Mouse (Mus musculus): Measurements from ENCODE around the gene Actl6b. TPM values are rescaled to one million over a fixed set of nuclear protein-coding genes. Genes with fewer than 3 reads are reported as not detected.

The Actl6b gene
- polyA plus RNA-seq, 1 experiment from 2014 or later: 4.5 TPM

DNA sequence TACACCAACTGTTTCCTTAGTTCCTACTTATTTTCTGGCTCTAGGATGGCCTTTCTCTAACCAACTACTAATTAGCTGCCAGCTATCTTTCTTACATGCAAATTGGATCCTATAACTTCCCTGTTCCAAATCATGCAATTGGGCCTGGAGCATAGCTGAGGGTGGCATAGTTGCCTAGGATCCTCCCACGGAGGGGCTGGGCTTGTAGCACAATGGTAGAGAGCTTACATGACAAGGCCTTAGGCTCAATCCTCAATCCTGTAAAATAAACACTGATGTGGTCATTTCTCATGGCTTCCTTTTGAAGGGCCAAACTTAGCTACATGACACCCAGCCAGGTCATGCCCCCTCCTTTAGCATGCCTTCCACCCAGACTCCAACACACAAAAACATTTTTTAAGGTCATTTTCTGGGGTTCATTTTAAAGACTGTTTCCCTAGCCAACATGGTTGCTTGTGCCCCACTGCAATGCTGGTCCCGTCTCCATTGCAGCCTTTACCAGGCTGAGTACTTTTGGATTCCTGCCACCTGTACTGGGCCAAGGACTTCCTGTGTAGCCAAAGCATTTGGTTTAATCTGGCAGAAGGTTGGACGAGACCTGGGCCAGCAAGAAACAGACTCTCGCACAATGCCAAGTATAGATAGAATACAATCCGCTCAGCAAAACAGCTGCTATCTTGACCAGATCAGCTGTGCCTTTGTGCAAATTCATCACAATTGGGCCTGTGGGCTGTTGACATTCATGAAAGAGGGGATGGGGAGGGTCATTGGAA is 11.4 kb upstream of the Actl6b start:
- H3K4me1 ChIP-seq: no peaks in the 10 kb centered on the region
- no peak overlapping the region for H3K9ac ChIP-seq
- WGBS: 71% methylated on average over 5 of the region's 5 CpGs
- H3K4me3 ChIP-seq (replicated peaks): no peak overlapping the region
- no peaks in the 10 kb centered on the region for H3K36me3 ChIP-seq
- no peak overlapping the region for H3K4me2 ChIP-seq
- ATAC-seq (ENCODE audit: insufficient read depth, low FRiP score, low read depth): no peak
- no peak overlapping the region for H3K27ac ChIP-seq
- no peaks in the 10 kb centered on the region for H3K9me3 ChIP-seq
- no peaks in the 10 kb centered on the region for H3K27me3 ChIP-seq (replicated peaks)

DNA sequence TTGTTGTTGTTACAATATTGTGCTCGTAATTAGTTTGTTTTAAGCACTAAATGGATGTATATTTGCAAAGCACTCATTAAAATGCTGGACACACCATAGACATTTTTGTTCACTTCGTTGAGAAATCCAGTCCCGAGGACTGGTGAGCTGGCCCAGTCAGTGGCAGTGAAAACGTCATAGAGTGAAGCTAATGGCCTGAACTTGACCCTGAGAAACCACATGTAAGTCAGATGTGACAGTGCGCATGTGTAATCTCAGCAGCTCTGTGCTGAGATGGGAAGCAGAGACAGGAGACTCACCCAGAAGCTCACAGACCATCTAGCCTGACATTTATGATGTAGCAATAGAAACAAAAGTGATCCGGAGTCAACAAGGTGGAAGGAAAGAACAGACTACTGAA is 8.4 kb upstream of the Actl6b start:
- no peak overlapping the region for H3K4me3 ChIP-seq (replicated peaks)
- no peak for ATAC-seq (ENCODE audit: insufficient read depth, low FRiP score, low read depth)
- H3K27me3 ChIP-seq (replicated peaks): no peaks in the 10 kb centered on the region
- H3K4me2 ChIP-seq: no peak overlapping the region
- H3K4me1 ChIP-seq: no peaks in the 10 kb centered on the region
- WGBS: 59% methylated on average over 6 of the region's 6 CpGs
- H3K9me3 ChIP-seq: no peaks in the 10 kb centered on the region
- no peak overlapping the region for H3K27ac ChIP-seq
- H3K9ac ChIP-seq: no peak overlapping the region
- no peaks in the 10 kb centered on the region for H3K36me3 ChIP-seq

DNA sequence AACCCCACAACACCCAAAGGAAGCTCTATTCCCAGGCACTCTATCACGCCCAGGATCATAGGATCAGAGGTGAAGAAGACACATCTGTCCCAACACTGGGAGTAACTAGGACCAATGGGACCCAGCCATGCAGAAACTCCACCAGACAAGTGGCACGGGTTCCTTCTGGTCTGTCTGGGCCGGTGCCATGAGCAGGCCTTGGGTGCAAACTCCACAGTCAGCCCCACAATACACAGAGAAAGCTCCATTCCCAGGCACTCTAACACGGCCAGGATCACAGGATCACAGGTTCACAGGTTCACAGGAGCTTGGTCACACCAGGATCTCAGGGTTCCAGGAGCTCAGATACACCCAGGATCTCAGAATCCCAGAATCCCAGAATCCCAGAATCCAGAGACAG is 7.7 kb upstream of the Actl6b start:
- ATAC-seq (ENCODE audit: insufficient read depth, low FRiP score, low read depth): no peak
- Histone ChIP-seq H3K27ac (no peak overlapping the region), H3K27me3 (replicated peaks) (no peaks in the 10 kb centered on the region), H3K9ac (no peak overlapping the region), H3K4me1 (no peaks in the 10 kb centered on the region), H3K4me3 (replicated peaks) (no peak overlapping the region), H3K9me3 (no peaks in the 10 kb centered on the region), H3K36me3 (no peaks in the 10 kb centered on the region), H3K4me2 (no peak overlapping the region)
- WGBS: 71% methylated on average over 4 of the region's 4 CpGs

DNA sequence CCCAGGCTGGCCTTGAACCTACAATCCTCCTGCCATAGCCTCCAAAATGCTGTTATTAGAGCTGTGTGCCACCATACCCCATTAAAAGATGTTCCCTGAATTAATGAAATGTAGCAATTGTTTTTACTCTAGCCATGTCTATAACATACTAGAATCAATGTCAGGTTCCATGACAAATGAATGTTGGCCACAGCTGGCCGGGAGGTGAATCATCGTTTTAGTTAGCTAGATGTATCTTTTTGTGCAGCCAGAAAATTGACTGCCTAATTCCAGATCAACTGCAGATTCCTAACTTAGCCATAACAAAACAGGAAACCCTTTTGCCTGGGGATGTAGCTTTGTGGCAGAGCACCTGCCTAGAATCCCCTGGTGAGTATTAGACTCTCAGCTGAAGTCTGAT is 3.5 kb upstream of the Actl6b start:
- WGBS: 72% methylated on average over 2 of the region's 2 CpGs
- ATAC-seq (ENCODE audit: insufficient read depth, low FRiP score, low read depth): no peak
- no peak overlapping the region for H3K4me2 ChIP-seq
- H3K36me3 ChIP-seq: no peaks in the 10 kb centered on the region
- H3K4me3 ChIP-seq (replicated peaks): no peak overlapping the region
- H3K4me1 ChIP-seq: no peaks in the 10 kb centered on the region
- H3K27ac ChIP-seq: no peak overlapping the region
- peaks cover 13% of the 10 kb centered on the region; the same call in 1 of the 2 replicates for H3K27me3 ChIP-seq (replicated peaks)
- no peak overlapping the region for H3K9ac ChIP-seq
- H3K9me3 ChIP-seq: no peaks in the 10 kb centered on the region

DNA sequence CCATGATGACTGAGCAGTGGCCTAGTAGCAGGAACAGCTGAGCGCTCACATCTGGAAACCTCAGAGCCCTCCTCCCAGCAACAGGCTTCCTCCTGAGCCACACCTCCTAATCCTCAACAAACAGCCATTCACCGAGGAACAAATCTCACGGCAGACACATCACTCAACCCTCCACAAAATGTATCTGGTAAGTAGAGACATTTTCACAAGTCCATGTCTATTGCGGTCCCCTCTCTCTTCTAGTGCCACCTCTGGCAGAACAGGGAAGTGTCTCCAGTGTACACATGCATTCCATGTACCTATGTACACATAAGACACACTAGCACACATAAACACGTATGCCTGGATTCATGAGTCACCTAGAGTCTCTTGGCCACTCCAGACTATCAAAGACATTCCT is 2.2 kb upstream of the Actl6b start:
- no peaks in the 10 kb centered on the region for H3K9me3 ChIP-seq
- WGBS: 66% methylated on average over 5 of the region's 5 CpGs
- no peak overlapping the region for H3K9ac ChIP-seq
- H3K4me2 ChIP-seq: no peak overlapping the region
- H3K27ac ChIP-seq: no peak overlapping the region
- no peak overlapping the region for H3K4me3 ChIP-seq (replicated peaks)
- H3K36me3 ChIP-seq: no peaks in the 10 kb centered on the region
- no peaks in the 10 kb centered on the region for H3K4me1 ChIP-seq
- H3K27me3 ChIP-seq (replicated peaks): peaks cover 14% of the 10 kb centered on the region; the same call in 1 of the 2 replicates
- ATAC-seq (ENCODE audit: insufficient read depth, low FRiP score, low read depth): no peak

DNA sequence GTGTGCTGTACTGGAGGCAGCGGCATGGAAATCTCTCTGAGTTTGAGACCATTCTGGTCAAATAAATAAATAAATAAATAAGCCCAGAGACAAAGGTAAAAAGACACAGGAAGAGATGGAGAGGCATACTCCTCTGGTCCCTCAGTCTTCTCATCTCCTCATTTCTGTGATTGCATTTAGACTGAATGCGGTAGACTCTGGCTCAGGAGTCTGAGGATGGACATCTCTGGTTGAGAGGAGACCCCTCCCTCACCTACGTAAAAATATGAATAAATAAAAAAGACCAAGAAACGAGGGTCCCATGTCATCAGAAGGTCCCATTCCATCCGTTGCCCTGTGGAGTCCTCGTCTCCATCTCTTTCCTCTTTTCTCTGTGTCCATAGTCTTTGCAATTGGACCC is 317 bp upstream of the Actl6b start:
- Histone ChIP-seq H3K9ac (no peak overlapping the region), H3K9me3 (no peaks in the 10 kb centered on the region), H3K27me3 (replicated peaks) (peaks cover 14% of the 10 kb centered on the region; the same call in 1 of the 2 replicates), H3K36me3 (no peaks in the 10 kb centered on the region), H3K4me1 (no peaks in the 10 kb centered on the region), H3K27ac (no peak overlapping the region), H3K4me2 (peak overlapping the region; percentile 47), H3K4me3 (replicated peaks) (peak overlapping the region; percentile 8; the same call in 1 of the 2 replicates)
- ATAC-seq (ENCODE audit: insufficient read depth, low FRiP score, low read depth): no peak
- 22% methylated on average over 6 of the region's 6 CpGs for WGBS

DNA sequence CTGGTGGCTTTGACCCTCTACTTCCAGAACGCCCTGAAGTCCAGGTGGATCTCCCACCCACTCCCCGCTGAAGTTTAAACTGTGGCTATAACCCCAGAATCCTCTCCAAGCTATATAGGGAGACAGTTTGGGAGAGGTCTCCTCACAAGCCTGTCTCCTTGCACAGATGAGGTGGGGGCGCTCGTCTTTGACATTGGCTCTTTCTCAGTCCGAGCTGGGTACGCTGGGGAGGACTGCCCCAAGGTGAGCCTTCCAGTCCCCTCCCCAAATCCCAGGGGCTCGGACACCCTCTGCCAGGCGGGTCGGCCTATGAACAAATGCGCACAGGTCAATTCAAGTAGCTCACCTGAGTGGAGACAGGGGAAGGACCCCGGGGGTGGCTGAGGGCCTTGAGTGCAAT is 581 bp downstream of the Actl6b start:
- Histone ChIP-seq H3K27me3 (replicated peaks) (peaks cover 14% of the 10 kb centered on the region; the same call in 1 of the 2 replicates), H3K4me2 (peak overlapping the region; percentile 47; the same call in 1 of the 2 replicates), H3K9me3 (no peaks in the 10 kb centered on the region), H3K9ac (no peak overlapping the region), H3K4me1 (no peaks in the 10 kb centered on the region), H3K36me3 (no peaks in the 10 kb centered on the region), H3K4me3 (replicated peaks) (no peak overlapping the region), H3K27ac (no peak overlapping the region)
- 45% methylated on average over 11 of the region's 11 CpGs for WGBS
- no peak for ATAC-seq (ENCODE audit: insufficient read depth, low FRiP score, low read depth)

DNA sequence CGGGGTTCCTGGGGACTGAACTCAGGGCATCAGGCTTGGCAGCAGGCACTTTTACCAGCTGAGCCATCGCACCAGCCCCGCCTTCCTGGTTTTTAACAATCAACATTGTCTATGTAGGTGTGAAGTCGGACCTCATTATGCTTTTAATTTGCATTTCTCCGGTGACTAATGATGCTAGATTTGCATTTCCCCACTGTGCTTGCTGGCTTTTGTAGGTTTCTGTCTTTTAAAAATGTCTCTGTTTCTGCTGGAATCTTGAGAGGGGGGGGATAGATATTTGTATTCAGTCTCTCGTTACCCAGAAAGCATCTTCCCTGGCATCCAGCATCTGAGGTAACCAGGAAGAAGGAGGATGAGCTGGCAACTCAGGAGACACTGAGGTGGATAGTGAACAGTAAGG is 8.2 kb downstream of the Actl6b start:
- Histone ChIP-seq H3K36me3 (no peaks in the 10 kb centered on the region), H3K4me3 (replicated peaks) (no peak overlapping the region), H3K9me3 (no peaks in the 10 kb centered on the region), H3K4me1 (no peaks in the 10 kb centered on the region), H3K27me3 (replicated peaks) (no peaks in the 10 kb centered on the region), H3K4me2 (no peak overlapping the region), H3K27ac (no peak overlapping the region), H3K9ac (no peak overlapping the region)
- 60% methylated on average over 6 of the region's 6 CpGs for WGBS
- no peak for ATAC-seq (ENCODE audit: insufficient read depth, low FRiP score, low read depth)

DNA sequence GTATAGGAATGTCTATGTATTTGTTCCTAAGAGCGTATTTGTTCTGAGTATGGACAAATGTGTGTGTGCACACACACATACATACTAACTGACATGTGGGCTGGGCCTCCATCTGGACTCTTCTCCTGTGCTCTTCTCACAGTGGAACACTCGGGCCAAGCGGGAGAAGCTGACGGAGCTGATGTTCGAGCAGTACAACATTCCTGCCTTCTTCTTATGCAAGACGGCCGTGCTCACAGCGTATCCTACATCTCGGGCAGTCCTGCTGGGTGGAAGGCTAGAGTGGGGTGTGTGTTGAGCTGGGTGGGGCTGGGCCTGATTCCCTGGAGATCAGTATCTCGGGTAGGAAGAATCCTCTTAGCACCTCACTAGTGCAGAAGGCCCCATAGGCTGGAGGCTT is 9.6 kb downstream of the Actl6b start:
- Histone ChIP-seq H3K9ac (no peak overlapping the region), H3K9me3 (no peaks in the 10 kb centered on the region), H3K4me2 (no peak overlapping the region), H3K27ac (no peak overlapping the region), H3K36me3 (no peaks in the 10 kb centered on the region), H3K4me3 (replicated peaks) (no peak overlapping the region), H3K4me1 (no peaks in the 10 kb centered on the region), H3K27me3 (replicated peaks) (no peaks in the 10 kb centered on the region)
- WGBS: 62% methylated on average over 10 of the region's 10 CpGs
- no peak for ATAC-seq (ENCODE audit: insufficient read depth, low FRiP score, low read depth)

DNA sequence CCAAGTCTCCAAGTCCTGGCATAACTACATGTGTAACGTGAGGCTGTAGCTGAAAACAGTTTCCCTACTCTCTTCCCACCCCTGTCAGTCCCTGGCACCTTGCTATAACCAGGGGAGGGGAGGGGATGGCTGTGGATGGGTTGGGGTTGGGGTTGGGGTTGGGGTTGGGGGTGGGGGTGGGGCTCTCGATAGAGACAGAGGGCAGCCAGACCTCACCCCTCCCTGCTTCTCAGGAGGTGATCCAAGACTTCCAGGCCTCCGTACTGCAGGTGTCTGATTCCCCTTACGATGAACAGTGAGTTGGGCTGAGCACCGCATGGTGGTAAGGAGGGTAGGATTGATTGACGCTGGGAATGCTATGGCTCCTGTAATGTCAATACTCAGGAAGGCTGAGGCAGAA is 12.4 kb downstream of the Actl6b start:
- Histone ChIP-seq H3K9ac (no peak overlapping the region), H3K9me3 (no peaks in the 10 kb centered on the region), H3K27me3 (replicated peaks) (no peaks in the 10 kb centered on the region), H3K4me3 (replicated peaks) (no peak overlapping the region), H3K36me3 (no peaks in the 10 kb centered on the region), H3K4me2 (no peak overlapping the region), H3K4me1 (no peaks in the 10 kb centered on the region), H3K27ac (no peak overlapping the region)
- WGBS: 69% methylated on average over 6 of the region's 6 CpGs
- ATAC-seq (ENCODE audit: insufficient read depth, low FRiP score, low read depth): no peak

DNA sequence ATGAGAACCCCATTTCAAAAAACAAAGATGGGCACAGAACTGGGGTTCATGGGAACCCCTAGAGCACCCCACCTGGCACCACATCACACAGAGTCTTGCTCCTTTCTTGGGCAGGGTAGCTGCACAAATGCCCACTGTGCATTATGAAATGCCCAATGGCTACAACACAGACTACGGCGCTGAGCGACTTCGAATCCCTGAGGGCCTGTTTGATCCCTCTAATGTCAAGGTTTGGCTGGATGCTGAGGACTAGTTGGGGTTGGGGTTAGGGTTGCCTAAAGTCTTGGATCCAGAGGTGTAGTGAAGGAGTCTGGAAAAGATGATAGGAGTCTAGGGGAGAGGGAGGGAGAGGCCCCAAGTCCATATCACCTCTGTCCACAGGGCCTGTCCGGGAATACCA is 13.1 kb downstream of the Actl6b start:
- Histone ChIP-seq H3K9ac (no peak overlapping the region), H3K4me2 (no peak overlapping the region), H3K9me3 (no peaks in the 10 kb centered on the region), H3K4me3 (replicated peaks) (no peak overlapping the region), H3K27ac (no peak overlapping the region), H3K4me1 (no peaks in the 10 kb centered on the region), H3K27me3 (replicated peaks) (no peaks in the 10 kb centered on the region), H3K36me3 (no peaks in the 10 kb centered on the region)
- WGBS: 91% methylated on average over 5 of the region's 5 CpGs
- no peak for ATAC-seq (ENCODE audit: insufficient read depth, low FRiP score, low read depth)

DNA sequence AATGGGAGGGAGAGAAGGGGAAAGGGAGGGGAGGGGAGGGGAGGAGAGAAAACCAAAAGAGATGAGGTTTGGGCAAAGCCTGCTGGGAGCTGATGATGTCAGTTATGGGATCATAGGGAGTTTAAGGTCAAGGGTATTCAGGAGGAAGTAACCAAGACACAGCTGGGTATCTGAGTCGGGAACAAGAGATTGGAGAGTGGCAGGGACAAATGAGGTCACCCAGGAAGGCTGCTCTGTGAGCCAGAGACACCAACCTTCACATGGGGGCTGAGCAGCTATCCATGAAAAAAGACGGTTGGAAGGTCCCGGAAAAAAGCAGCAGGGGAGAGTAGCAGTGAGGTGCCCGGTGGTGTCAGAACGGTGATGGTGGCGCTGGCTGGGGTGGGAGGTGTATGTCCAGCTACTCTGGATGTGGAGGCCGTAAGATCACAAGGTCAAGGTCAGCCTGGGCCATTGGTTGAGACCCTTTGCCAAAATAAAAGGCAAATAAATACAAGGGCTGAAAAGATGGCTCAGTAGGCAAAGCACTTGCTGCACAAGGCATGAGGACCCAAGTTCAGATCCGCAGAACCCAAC is 15.0 kb downstream of the Actl6b start:
- Histone ChIP-seq H3K4me2 (no peak overlapping the region), H3K4me3 (replicated peaks) (no peak overlapping the region), H3K9ac (no peak overlapping the region), H3K36me3 (no peaks in the 10 kb centered on the region), H3K4me1 (no peaks in the 10 kb centered on the region), H3K27ac (no peak overlapping the region), H3K27me3 (replicated peaks) (peaks cover 3% of the 10 kb centered on the region; the same call in 1 of the 2 replicates), H3K9me3 (no peaks in the 10 kb centered on the region)
- WGBS: 78% methylated on average over 8 of the region's 8 CpGs
- no peak for ATAC-seq (ENCODE audit: insufficient read depth, low FRiP score, low read depth)
